Mouse (Mus musculus) lung, adult 2 months (tissue): ENCODE results near the gene Ap1s2. TPM values are rescaled to one million over a fixed set of nuclear protein-coding genes. Genes with fewer than 3 reads are reported as not detected.

ENCODE experiments used
- DNase-seq: peaks from one replicate; pipeline ENCODE4 v3.0.0; 2022
- H3K4me1 ChIP-seq: fragments of 200-500 bp; 2 replicates; pipeline ENCODE4 v1.6.1; 2011; ENCODE audit warnings: low read length; ENCODE audit not compliant: control insufficient read depth, insufficient read depth
- H3K4me3 ChIP-seq: fragments of 200-500 bp; replicated peaks from 2 replicates; pipeline ENCODE3; 2011; ENCODE audit warnings: low read depth, mild to moderate bottlenecking, control low read depth, low read length; ENCODE audit errors: extremely low read depth
- CTCF ChIP-seq: fragments of 200-500 bp; IDR thresholded peaks from 2 replicates; pipeline ENCODE4 v1.5.1; 2011; ENCODE audit warnings: mild to moderate bottlenecking, low read length, control low read depth; ENCODE audit not compliant: insufficient read depth
- POLR2A ChIP-seq: fragments of 200-500 bp; IDR thresholded peaks from 2 replicates; pipeline ENCODE4 v1.6.1; 2011; ENCODE audit warnings: low read depth, mild to moderate bottlenecking, control low read depth, low read length, borderline replicate concordance; ENCODE audit errors: extremely low read depth
- WGBS: fragments of 180-500 bp; shearing (Covaris S2); methylation state at CpG from one replicate; pipeline ENCODE4 v1.1.7; 2018; 5-methylcytosine and 5-hydroxymethylcytosine counted together
- polyA plus RNA-seq: library from polyadenylated mRNA; depleted of rRNA; stranded (reverse); fragments of >200 nt; gene quantifications from 2 replicates; pipeline ENCODE4 v1.2.3, GENCODE M21; 2012; rRNA removed

The Ap1s2 gene
- polyA plus RNA-seq, result 4.1 and 6.6 TPM in 2 replicates

GRCm38 (mm10) chrX:163908337-163909250 lies at the start of gene Ap1s2:
Gene Ap1s2 (plus strand): TSS chrX:163909017.
- WGBS, result 27% methylated on average over 80 of the region's 80 CpGs
- TF ChIP-seq CTCF (no peak), POLR2A (peak; percentile 80; the same call in 1 of the 2 replicates)
- DNase-seq, result peak; percentile 88
- Histone ChIP-seq H3K4me3 (peak within 1 kb of the TSS; percentile 84), H3K4me1 (no peaks in the 10 kb centered on the region; the same call in 1 of the 2 replicates)

- no peak for DNase-seq
- WGBS, result 66% methylated on average over 5 of the region's 5 CpGs
- Histone ChIP-seq H3K4me1 (no peaks in the 10 kb centered on the region), H3K4me3 (no peak overlapping the region)
- no peak for TF ChIP-seq CTCF
- no peak for TF ChIP-seq POLR2A
These were observed 41.0 kb upstream of the Ap1s2 start for GRCm38 (mm10) chrX:163867711-163868379.

- TF ChIP-seq POLR2A, result no peak
- no peak for TF ChIP-seq CTCF
- WGBS, result 77% methylated on average over 11 of the region's 11 CpGs
- no peak overlapping the region for H3K4me3 ChIP-seq
- H3K4me1 ChIP-seq, result no peaks in the 10 kb centered on the region
- DNase-seq, result no peak
These were observed 40.0 kb upstream of the Ap1s2 start for GRCm38 (mm10) chrX:163868659-163869278.

GRCm38 (mm10) chrX:163875932-163876331 lies 32.9 kb upstream of the Ap1s2 start:
- Histone ChIP-seq H3K4me3 (no peak overlapping the region), H3K4me1 (no peaks in the 10 kb centered on the region; the same call in 1 of the 2 replicates)
- WGBS, result 82% methylated on average over 3 of the region's 3 CpGs
- no peak for DNase-seq
- TF ChIP-seq POLR2A (no peak), CTCF (no peak)

- H3K4me1 ChIP-seq, result no peaks in the 10 kb centered on the region; the same call in 1 of the 2 replicates
- no peak for TF ChIP-seq POLR2A
- no peak for TF ChIP-seq CTCF
- WGBS, result 53% methylated on average over 4 of the region's 4 CpGs
- H3K4me3 ChIP-seq, result no peak overlapping the region
- DNase-seq, result no peak
These were observed 32.2 kb upstream of the Ap1s2 start for GRCm38 (mm10) chrX:163876636-163877035.

GRCm38 (mm10) chrX:163879039-163879438 lies 29.8 kb upstream of the Ap1s2 start:
- Histone ChIP-seq H3K4me1 (no peaks in the 10 kb centered on the region; the same call in 1 of the 2 replicates), H3K4me3 (no peak overlapping the region)
- WGBS, result 61% methylated on average over 6 of the region's 6 CpGs
- no peak for TF ChIP-seq POLR2A
- no peak for TF ChIP-seq CTCF
- no peak for DNase-seq

GRCm38 (mm10) chrX:163879461-163879860 lies 29.4 kb upstream of the Ap1s2 start:
- Histone ChIP-seq H3K4me3 (no peak overlapping the region), H3K4me1 (no peaks in the 10 kb centered on the region; the same call in 1 of the 2 replicates)
- TF ChIP-seq CTCF (no peak), POLR2A (no peak)
- 35% methylated on average over 5 of the region's 5 CpGs for WGBS
- DNase-seq, result peak; percentile 2

- TF ChIP-seq POLR2A, result no peak
- TF ChIP-seq CTCF, result no peak
These were observed 23.3 kb upstream of the Ap1s2 start for GRCm38 (mm10) chrX:163885539-163885981.

GRCm38 (mm10) chrX:163897354-163897753 lies 11.5 kb upstream of the Ap1s2 start:
- Histone ChIP-seq H3K4me1 (no peaks in the 10 kb centered on the region), H3K4me3 (no peak overlapping the region)
- no peak for DNase-seq
- TF ChIP-seq CTCF, result no peak
- TF ChIP-seq POLR2A, result no peak
- WGBS, result 69% methylated on average over 1 of the region's 1 CpGs

More at GRCm38 (mm10) chrX:163885539-163885981, 23.3 kb upstream of the Ap1s2 start:
- Histone ChIP-seq H3K4me3 (no peak overlapping the region), H3K4me1 (no peaks in the 10 kb centered on the region)
- 76% methylated on average over 4 of the region's 4 CpGs for WGBS
- DNase-seq, result no peak
